Mouse (Mus musculus) kidney, postnatal 10 days (tissue): ENCODE data around the gene Usp9x.

Experiments used
- DNase-seq: peaks from one replicate; pipeline ENCODE4 v3.0.0; 2021; ENCODE audit warnings: mixed read lengths

Gene Usp9x

GRCm38 (mm10) chrX:13085621-13086020, 14.3 kb downstream of the Usp9x start:
- no peak for DNase-seq

- no peak for DNase-seq
These were observed 25.7 kb downstream of the Usp9x start for GRCm38 (mm10) chrX:13096985-13097384.

- peak; percentile 44 for DNase-seq
These were observed 135.2 kb downstream of the Usp9x start for GRCm38 (mm10) chrX:13206514-13206913.

- DNase-seq, result peak; percentile 92
These were observed 136.4 kb downstream of the Usp9x start for GRCm38 (mm10) chrX:13207512-13208341.

- DNase-seq, result no peak
These were observed 137.1 kb downstream of the Usp9x start for GRCm38 (mm10) chrX:13208404-13208803.

GRCm38 (mm10) chrX:13214275-13214674, 143.0 kb downstream of the Usp9x start:
- peak; percentile 21 for DNase-seq
